Mouse (Mus musculus) limb, embryonic 12.5 days (tissue): Measurements from ENCODE around the gene Agtrap. TPM values are rescaled to one million over a fixed set of nuclear protein-coding genes. Genes with fewer than 3 reads are reported as not detected.

Source experiments
- ATAC-seq: fragments of 200-750 bp; cut with Nextera tagmentation; 2 replicates; pipeline ENCODE4 v1.8.0; 2017; ENCODE audit warnings: low read depth, moderate TSS enrichment; ENCODE audit not compliant: insufficient number of reproducible peaks, insufficient read depth, low FRiP score, low TSS enrichment
- H3K27ac ChIP-seq: fragments of 300-500 bp; sonication (generic); 2 replicates; pipeline ENCODE4 v1.5.1; 2016; ENCODE audit warnings: mild to moderate bottlenecking, moderate library complexity
- H3K27me3 ChIP-seq: fragments of 300-500 bp; sonication (generic); 2 replicates; pipeline ENCODE4 v1.6.1; 2016; ENCODE audit warnings: mild to moderate bottlenecking, moderate library complexity
- H3K36me3 ChIP-seq: fragments of 300-500 bp; sonication (generic); 2 replicates; pipeline ENCODE4 v1.6.1; 2016; ENCODE audit warnings: mild to moderate bottlenecking, moderate library complexity
- H3K4me1 ChIP-seq: fragments of 300-500 bp; sonication (generic); replicated peaks from 2 replicates; pipeline ENCODE4 v1.6.1; 2016
- H3K4me2 ChIP-seq: fragments of 300-500 bp; sonication (generic); 2 replicates; pipeline ENCODE4 v1.6.1; 2016; ENCODE audit warnings: mild to moderate bottlenecking, moderate library complexity
- H3K4me3 ChIP-seq: fragments of 300-500 bp; sonication (generic); replicated peaks from 2 replicates; pipeline ENCODE4 v1.5.1; 2016; ENCODE audit warnings: mild to moderate bottlenecking
- H3K9ac ChIP-seq: fragments of 300-500 bp; sonication (generic); replicated peaks from 2 replicates; pipeline ENCODE4 v1.6.1; 2016; ENCODE audit warnings: mild to moderate bottlenecking, moderate library complexity
- H3K9me3 ChIP-seq: fragments of 300-500 bp; sonication (generic); 2 replicates; pipeline ENCODE4 v1.6.1; 2016; ENCODE audit warnings: mild to moderate bottlenecking, moderate library complexity
- WGBS: fragments of 180-500 bp; shearing (Covaris S2); methylation state at CpG from one replicate; pipeline ENCODE4 v1.1.7; 2016; 5-methylcytosine and 5-hydroxymethylcytosine counted together
- polyA plus RNA-seq: library from polyadenylated mRNA; unstranded; fragments of >200 nt; fragmentation: Nextera tagmentation; extraction: Ambion mirVana; gene quantifications from 2 replicates; pipeline ENCODE4 v1.2.1, GENCODE M21; 2016

The Agtrap gene
- polyA plus RNA-seq, 1 experiment from 2014 or later: 12.0 TPM

GRCm38 (mm10) chr4:148029297-148029696 is 58.5 kb downstream of the Agtrap start:
- Histone ChIP-seq H3K36me3 (peaks cover 82% of the 10 kb centered on the region), H3K27ac (no peak overlapping the region), H3K4me2 (no peak overlapping the region), H3K4me1 (no peaks in the 10 kb centered on the region), H3K27me3 (no peaks in the 10 kb centered on the region), H3K4me3 (no peak overlapping the region), H3K9ac (no peak overlapping the region), H3K9me3 (no peaks in the 10 kb centered on the region)
- 92% methylated on average over 7 of the region's 7 CpGs for WGBS
- no peak for ATAC-seq

Other genes starting within 250 kb of the Agtrap start
- 6.1 and 6.4 TPM in 2 replicates for gene Zfp933, start 239.7 kb downstream of the Agtrap start, polyA plus RNA-seq
- 48.4 and 49.1 TPM in 2 replicates for gene Miip, start 219.2 kb downstream of the Agtrap start, polyA plus RNA-seq
- 14.1 and 14.8 TPM in 2 replicates for gene Fv1, start 219.1 kb downstream of the Agtrap start, polyA plus RNA-seq
- 32.3 and 32.5 TPM in 2 replicates for gene Mfn2, start 183.3 kb downstream of the Agtrap start, polyA plus RNA-seq
- 51.2 and 56.3 TPM in 2 replicates for gene Plod1, start 151.3 kb downstream of the Agtrap start, polyA plus RNA-seq
- gene 2510039O18Rik, start 147.1 kb downstream of the Agtrap start, polyA plus RNA-seq: 23.5 and 26.0 TPM in 2 replicates
- gene Nppb, start 102.2 kb downstream of the Agtrap start, polyA plus RNA-seq: 0.28 TPM in 1 of 2 replicates, not detected in the other
- gene Nppa, start 87.3 kb downstream of the Agtrap start, polyA plus RNA-seq: 0.74 and 1.5 TPM in 2 replicates
- gene Clcn6, start 49.2 kb downstream of the Agtrap start, polyA plus RNA-seq: 8.5 and 8.8 TPM in 2 replicates
- 27.3 and 28.9 TPM in 2 replicates for gene Mthfr, start 49.0 kb downstream of the Agtrap start, polyA plus RNA-seq
- 104 and 107 TPM in 2 replicates for gene Mad2l2, start 42.4 kb upstream of the Agtrap start, polyA plus RNA-seq
- 1.8 and 1.9 TPM in 2 replicates for gene Draxin, start 42.7 kb upstream of the Agtrap start, polyA plus RNA-seq
- gene Fbxo6, start 64.1 kb upstream of the Agtrap start, polyA plus RNA-seq: 11.8 and 11.9 TPM in 2 replicates
- 17.5 and 18.7 TPM in 2 replicates for gene Fbxo44, start 72.5 kb upstream of the Agtrap start, polyA plus RNA-seq
- gene Fbxo2, start 72.6 kb upstream of the Agtrap start, polyA plus RNA-seq: 2.5 and 3.3 TPM in 2 replicates
- gene Disp3, start 199.9 kb upstream of the Agtrap start, polyA plus RNA-seq: 0.28 and 0.59 TPM in 2 replicates